Mouse (Mus musculus): ENCODE results near the gene Pycr1.

- TF ChIP-seq CTCF (IDR thresholded peaks at IDR 0.05; ENCODE audit: low read depth), result no peak
- no peak for TF ChIP-seq EP300 (IDR thresholded peaks at IDR 0.05; ENCODE audit: low read depth)
Observed at GRCm38 (mm10) chr11:120673594-120674122, 30.1 kb upstream of the Pycr1 start.
